Mouse (Mus musculus): ENCODE measurements around the gene Ubfd1. TPM values are rescaled to one million over a fixed set of nuclear protein-coding genes. Genes with fewer than 3 reads are reported as not detected.

Gene Ubfd1
- polyA plus RNA-seq (2017; shearing (Covaris generic)), result 10 to 100 TPM; 29.4 to 39.1 TPM

DNA sequence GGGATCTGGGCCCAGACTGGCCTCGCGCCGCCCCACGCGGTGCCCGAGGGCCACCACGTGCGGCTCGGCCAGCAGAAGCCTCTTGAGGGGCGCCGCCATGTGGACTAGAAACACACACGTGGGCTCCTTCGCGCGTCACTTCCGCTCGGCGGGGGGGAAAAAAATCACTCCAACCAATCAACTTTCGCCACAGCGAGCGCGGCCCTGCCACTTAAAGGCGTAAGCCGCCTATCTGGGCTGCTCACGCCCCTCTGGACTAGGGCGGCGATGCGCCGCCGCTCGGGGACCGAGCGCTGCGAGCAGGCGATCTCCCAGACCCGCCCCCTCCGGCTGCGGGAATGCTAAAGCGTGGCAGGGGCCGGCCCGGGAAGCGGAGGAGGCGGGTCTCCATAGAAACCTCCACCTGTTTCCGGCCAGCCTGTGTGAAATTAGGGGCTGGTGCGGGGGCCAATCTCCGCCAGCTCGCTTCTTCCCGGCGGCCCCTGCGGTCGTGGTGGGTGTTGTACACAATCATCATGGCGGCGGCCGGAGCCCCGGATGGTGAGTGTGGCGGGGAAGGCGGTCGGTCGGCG, at the start of gene Ubfd1, which contains the start of gene Ears2:
Ubfd1 (plus strand) TSS at position 231 of the 572 bp plus-strand sequence.
Ears2 (minus strand) TSS at position 319 of the 572 bp plus-strand sequence.

DNA sequence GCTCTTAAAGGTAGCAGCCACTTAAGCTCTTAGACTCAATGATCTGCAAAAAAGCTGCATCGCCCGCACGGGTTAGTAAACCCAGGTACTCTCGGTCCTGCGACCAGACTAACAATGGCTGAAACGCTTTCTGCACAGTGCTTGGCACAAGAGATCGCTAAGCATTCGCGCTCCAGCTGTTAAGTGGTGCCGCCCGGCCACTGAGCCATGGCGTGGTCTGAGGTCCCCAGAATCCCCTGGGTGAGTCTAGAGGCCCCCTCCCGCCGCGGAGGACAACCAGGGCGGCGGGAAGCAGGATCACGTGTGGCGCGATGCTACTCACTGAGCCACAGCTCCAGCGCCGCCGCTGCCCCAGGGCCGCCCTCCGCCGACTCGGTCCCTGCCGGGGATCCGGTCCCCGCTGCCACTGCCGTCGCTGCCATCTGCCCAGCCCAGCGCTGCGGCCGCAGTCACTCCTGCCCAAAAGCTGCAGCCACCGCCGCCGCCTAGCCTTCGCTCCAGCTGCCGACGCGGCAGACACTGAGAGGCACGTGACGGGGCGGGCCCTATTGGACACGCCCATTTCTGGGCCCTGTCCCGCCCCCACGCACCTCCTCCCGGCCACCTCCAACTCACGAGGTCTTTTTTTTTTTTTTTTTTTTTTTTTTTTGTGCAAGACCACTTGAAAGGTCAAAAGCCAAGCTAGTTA, 46.2 kb upstream of the Ubfd1 start, which contains the start of gene Gga2:
Gga2 (minus strand) TSS at position 556 of the 688 bp plus-strand sequence.

GRCm38 (mm10) chr7:122101747-122102244, 34.8 kb downstream of the Ubfd1 start, which contains the start of gene Ndufab1:
Ndufab1 (minus strand) TSS chr7:122101886.

Other genes starting within 250 kb of the Ubfd1 start
- under 1 TPM in 1 of 2 experiments, not detected in 1; 0.09 TPM for gene Scnn1b, start 202.1 kb upstream of the Ubfd1 start, polyA plus RNA-seq (2017; shearing (Covaris generic))
- gene Cog7, start 85.5 kb upstream of the Ubfd1 start, polyA plus RNA-seq (2017; shearing (Covaris generic)), result 10 to 100 TPM; 11.6 to 12.3 TPM
- gene Gga2, start 46.0 kb upstream of the Ubfd1 start, polyA plus RNA-seq (2017; shearing (Covaris generic)), result 1 to 10 TPM; 5.8 to 8.8 TPM
- gene Ears2, start 88 bp downstream of the Ubfd1 start, polyA plus RNA-seq (2017; shearing (Covaris generic)), result 10 to 100 TPM; 12.3 to 13.8 TPM
- 100 to 1,000 TPM; 179 to 220 TPM for gene Ndufab1, start 34.7 kb downstream of the Ubfd1 start, polyA plus RNA-seq (2017; shearing (Covaris generic))
- gene Palb2, start 65.8 kb downstream of the Ubfd1 start, polyA plus RNA-seq (2017; shearing (Covaris generic)), result 10 to 100 TPM in 1 of 2 experiments, 1 to 10 TPM in 1; 4.2 to 10.3 TPM
- 100 to 1,000 TPM; 123 to 126 TPM for gene Dctn5, start 65.9 kb downstream of the Ubfd1 start, polyA plus RNA-seq (2017; shearing (Covaris generic))
- gene Plk1, start 92.3 kb downstream of the Ubfd1 start, polyA plus RNA-seq (2017; shearing (Covaris generic)), result 10 to 100 TPM in 1 of 2 experiments, 1 to 10 TPM in 1; 6.6 to 13.0 TPM
- gene Ern2, start 119.0 kb downstream of the Ubfd1 start, polyA plus RNA-seq (2017; shearing (Covaris generic)), result not detected
- under 1 TPM in 1 of 2 experiments, not detected in 1; 0.16 TPM for gene Chp2, start 152.3 kb downstream of the Ubfd1 start, polyA plus RNA-seq (2017; shearing (Covaris generic))
- gene Prkcb, start 221.6 kb downstream of the Ubfd1 start, polyA plus RNA-seq (2017; shearing (Covaris generic)), result 100 to 1,000 TPM; 119 to 132 TPM